Mouse (Mus musculus) cerebellum, adult 2 months (tissue): ENCODE results near the gene Tac2. TPM values are rescaled to one million over a fixed set of nuclear protein-coding genes. Genes with fewer than 3 reads are reported as not detected.
A peak's percentile ranks its signal among the peaks of the same experiment; 100 is the strongest.
"Not testable (repeated sequence)": the region's sequence is repeated elsewhere in the genome, so short reads cannot be mapped to it uniquely, and the experiment has no call there.

Experiments
- DNase-seq, 2 experiments: peaks; one replicate each; pipeline ENCODE4 v3.0.0; 2021
- H3K27ac ChIP-seq: fragments of 200-500 bp; 2 replicates; pipeline ENCODE4 v1.5.1; 2012; ENCODE audit warnings: low read length, control low read depth, inconsistent platforms; ENCODE audit not compliant: insufficient read depth
- H3K27me3 ChIP-seq: fragments of 200-500 bp; 2 replicates; pipeline ENCODE4 v1.6.1; 2012; ENCODE audit warnings: inconsistent platforms, mild to moderate bottlenecking, low read length, moderate library complexity; ENCODE audit not compliant: control insufficient read depth, insufficient read depth
- H3K4me1 ChIP-seq: fragments of 200-500 bp; 2 replicates; pipeline ENCODE4 v1.6.1; 2011; ENCODE audit warnings: low read length; ENCODE audit not compliant: control insufficient read depth, insufficient read depth
- H3K4me3 ChIP-seq: fragments of 200-500 bp; replicated peaks from 2 replicates; pipeline ENCODE3; 2011; ENCODE audit warnings: mild to moderate bottlenecking, low read depth, low read length, control low read depth; ENCODE audit not compliant: insufficient read depth
- CTCF ChIP-seq: fragments of 200-500 bp; IDR thresholded peaks from 2 replicates; pipeline ENCODE4 v1.5.1; 2011; ENCODE audit warnings: low read depth, mild to moderate bottlenecking, control low read depth, low read length, moderate library complexity, borderline replicate concordance; ENCODE audit not compliant: insufficient read depth
- POLR2A ChIP-seq: fragments of 200-500 bp; IDR thresholded peaks from 2 replicates; pipeline ENCODE4 v1.6.1; 2011; ENCODE audit warnings: low read length, control low read depth, borderline replicate concordance; ENCODE audit not compliant: insufficient read depth
- WGBS: fragments of 180-500 bp; shearing (Covaris S2); methylation state at CpG from one replicate; pipeline ENCODE4 v1.1.7; 2018; 5-methylcytosine and 5-hydroxymethylcytosine counted together
- polyA plus RNA-seq: library from polyadenylated mRNA; depleted of rRNA; stranded (reverse); fragments of >200 nt; gene quantifications from 2 replicates; pipeline ENCODE4 v1.2.3, GENCODE M21; 2012

Gene Tac2
- polyA plus RNA-seq, 1 experiment = 1.5 TPM

GRCm38 (mm10) chr10:127750136-127750777 is 26.0 kb downstream of the Tac2 start:
- Histone ChIP-seq H3K4me3 (peak overlapping the region; percentile 37), H3K4me1 (no peaks in the 10 kb centered on the region), H3K27ac (no peak overlapping the region), H3K27me3 (no peaks in the 10 kb centered on the region)
- TF ChIP-seq POLR2A (no peak), CTCF (no peak)
- 54% methylated on average over 24 of the region's 24 CpGs for WGBS
- DNase-seq = peak; percentile 33 to 39

GRCm38 (mm10) chr10:127751548-127751947 is 27.3 kb downstream of the Tac2 start, which contains the start of gene Gpr182:
TSS of gene Gpr182 (minus strand) at chr10:127751732.
- TF ChIP-seq POLR2A (no peak), CTCF (no peak)
- H3K27ac ChIP-seq = no peak within 1 kb of the TSS
- WGBS = 71% methylated on average over 8 of the region's 8 CpGs
- no peaks in the 10 kb centered on the region for H3K27me3 ChIP-seq
- H3K4me1 ChIP-seq = no peaks in the 10 kb centered on the region
- H3K4me3 ChIP-seq = peak within 1 kb of the TSS; percentile 23
- no peak for DNase-seq

GRCm38 (mm10) chr10:127754566-127755166 is 30.4 kb downstream of the Tac2 start:
- Histone ChIP-seq H3K4me3 (no peak overlapping the region), H3K27ac (no peak overlapping the region), H3K4me1 (no peaks in the 10 kb centered on the region), H3K27me3 (no peaks in the 10 kb centered on the region)
- DNase-seq = no peak
- WGBS = 47% methylated on average over 6 of the region's 6 CpGs
- TF ChIP-seq CTCF (no peak), POLR2A (no peak)

GRCm38 (mm10) chr10:127755246-127755645 is 31.0 kb downstream of the Tac2 start:
- H3K27me3 ChIP-seq = no peaks in the 10 kb centered on the region
- H3K4me1 ChIP-seq = no peaks in the 10 kb centered on the region
- no peak for TF ChIP-seq POLR2A
- no peak for TF ChIP-seq CTCF
- 45% methylated on average over 3 of the region's 3 CpGs for WGBS
- H3K27ac ChIP-seq = no peak overlapping the region
- no peak overlapping the region for H3K4me3 ChIP-seq
- DNase-seq = no peak

- no peaks in the 10 kb centered on the region for H3K4me1 ChIP-seq
- WGBS = 61% methylated on average over 18 of the region's 18 CpGs
- H3K4me3 ChIP-seq = no peak overlapping the region
- H3K27me3 ChIP-seq = no peaks in the 10 kb centered on the region
- H3K27ac ChIP-seq = no peak overlapping the region
- TF ChIP-seq CTCF (no peak), POLR2A (no peak)
- DNase-seq = no peak
Measured at GRCm38 (mm10) chr10:127755770-127756468, 31.6 kb downstream of the Tac2 start.

GRCm38 (mm10) chr10:127759181-127760110 is 35.2 kb downstream of the Tac2 start, which contains the start of the genes Rdh1 and Rdh16f1:
TSS of gene Rdh1 (plus strand) at chr10:127759721.
TSS of gene Rdh16f1 (plus strand) at chr10:127759787.
- no peak within 1 kb of the TSS for H3K27ac ChIP-seq

GRCm38 (mm10) chr10:127762926-127763325 is 38.6 kb downstream of the Tac2 start:
- 94% methylated on average over 10 of the region's 10 CpGs for WGBS
- not testable (repeated sequence) for DNase-seq, H3K27me3 ChIP-seq

More at GRCm38 (mm10) chr10:127759181-127760110, 35.2 kb downstream of the Tac2 start, which contains the start of the genes Rdh1 and Rdh16f1:
- Histone ChIP-seq H3K4me1 (peaks cover 5% of the 10 kb centered on the region), H3K4me3 (no peak within 1 kb of the TSS), H3K27me3 (no peaks in the 10 kb centered on the region)
- DNase-seq = no peak
- WGBS = 76% methylated on average over 9 of the region's 9 CpGs
- TF ChIP-seq CTCF (no peak), POLR2A (no peak)

More at GRCm38 (mm10) chr10:127762926-127763325, 38.6 kb downstream of the Tac2 start:
- not testable (repeated sequence) for H3K4me3 ChIP-seq, H3K27ac ChIP-seq, H3K4me1 ChIP-seq
